Mouse (Mus musculus): ENCODE data around the gene Olfr60. TPM values are rescaled to one million over a fixed set of nuclear protein-coding genes. Genes with fewer than 3 reads are reported as not detected.

Gene Olfr60
- total and polyA plus RNA-seq, 3 experiments, result not detected

DNA sequence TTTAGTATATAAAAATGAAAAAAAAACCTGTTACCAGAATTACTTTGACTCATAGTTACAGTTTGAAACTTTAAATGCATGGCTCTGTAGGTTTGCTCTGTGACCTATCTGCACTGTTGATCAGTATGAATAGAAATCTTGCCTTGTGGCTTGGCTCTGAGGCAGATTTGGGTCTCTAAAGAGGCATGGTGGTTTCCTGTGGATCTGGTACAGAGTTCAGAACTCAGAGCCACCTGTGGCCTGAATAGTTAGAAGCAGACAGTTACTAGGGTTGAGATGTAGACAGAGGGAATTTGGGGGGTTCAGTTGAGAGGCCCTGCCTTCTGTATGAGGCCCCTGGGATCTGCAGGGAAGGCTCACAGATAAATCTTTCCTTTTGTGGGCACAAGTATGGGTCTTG, 40.3 kb downstream of the Olfr60 start:
- Histone ChIP-seq H3K4me1 (ENCODE audit: control insufficient read depth in 1 of 2, insufficient read depth in 2 of 2, low read length in 2 of 2) (no peaks in the 10 kb centered on the region), H3K79me2 (ENCODE audit: control insufficient read depth, insufficient read depth, low read length, poor library complexity) (no peaks in the 10 kb centered on the region), H3K36me3 (ENCODE audit: control insufficient read depth in 1 of 2, insufficient read depth in 2 of 2, low read length in 2 of 2) (no peaks in the 10 kb centered on the region), H3K4me3 (ENCODE audit: control insufficient read depth in 1 of 2, insufficient read depth in 1 of 2, low read depth in 2 of 2, low read length in 2 of 2) (no peak overlapping the region), H3K27ac (ENCODE audit: control insufficient read depth, low read depth, low read length) (no peak overlapping the region), H3K27me3 (ENCODE audit: control insufficient read depth in 1 of 2, insufficient read depth in 2 of 2, low read length in 2 of 2) (no peaks in the 10 kb centered on the region), H3K9me3 (replicated peaks; ENCODE audit: insufficient read depth, low read length) (no peaks in the 10 kb centered on the region), H3K9ac (ENCODE audit: control insufficient read depth, low read depth, low read length, poor library complexity, severe bottlenecking) (no peak overlapping the region)
- no peak for DNase-seq (ENCODE audit: low read depth, low spot score)
- TF ChIP-seq POLR2AphosphoS2 (IDR thresholded peaks at IDR 0.05; ENCODE audit: low read length) (no peak), MEF2A (IDR thresholded peaks at IDR 0.05; ENCODE audit: extremely low read depth, insufficient replicate concordance, low read depth, low read length, poor library complexity, severe bottlenecking) (no peak), GATA1 (IDR thresholded peaks at IDR 0.05; ENCODE audit: low read depth, low read length) (no peak), CTCF (IDR thresholded peaks at IDR 0.05 in 2 of 3, conservative IDR thresholded peaks at IDR 0.05 in 1 of 3; ENCODE audit: control insufficient read depth in 1 of 3, insufficient read depth in 1 of 3, low read depth in 2 of 3, low read length in 3 of 3, poor library complexity in 1 of 3, severe bottlenecking in 1 of 3) (no peak), TAL1 (IDR thresholded peaks at IDR 0.05; ENCODE audit: low read length) (no peak), MXI1 (IDR thresholded peaks at IDR 0.05; ENCODE audit: low read depth, low read length) (no peak), ZKSCAN1 (IDR thresholded peaks at IDR 0.05; ENCODE audit: low read depth, low read length) (no peak), ETS1 (IDR thresholded peaks at IDR 0.05; ENCODE audit: low read depth, low read length) (no peak), CHD2 (IDR thresholded peaks at IDR 0.05; ENCODE audit: low read length) (no peak)

DNA sequence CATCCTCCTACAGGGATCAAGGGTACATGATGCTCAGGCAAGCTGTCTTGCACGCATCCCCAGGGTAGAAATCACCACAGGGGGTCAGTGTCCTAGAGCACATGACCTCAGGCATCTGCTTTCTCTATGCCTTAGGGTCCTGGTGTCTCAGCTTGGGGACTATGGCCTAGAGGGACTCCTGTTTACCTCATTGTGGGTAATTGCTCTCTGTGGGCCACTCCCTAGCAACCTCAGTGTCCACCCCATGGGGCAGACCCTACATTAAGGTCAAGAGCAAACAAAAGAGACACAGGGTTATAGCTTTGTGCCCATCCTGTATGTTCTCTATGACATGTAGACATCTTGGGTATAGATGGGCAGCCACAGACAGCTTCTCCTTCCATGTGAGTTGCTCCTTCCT, 40.9 kb downstream of the Olfr60 start, which contains the start of gene Olfr525:
TSS of gene Olfr525 (plus strand) at position 301 of the 400 bp plus-strand sequence.
- DNase-seq (ENCODE audit: low read depth, low spot score), result no peak
- no peaks in the 10 kb centered on the region for H3K27me3 ChIP-seq (ENCODE audit: control insufficient read depth in 1 of 2, insufficient read depth in 2 of 2, low read length in 2 of 2)
- H3K36me3 ChIP-seq (ENCODE audit: control insufficient read depth in 1 of 2, insufficient read depth in 2 of 2, low read length in 2 of 2), result no peaks in the 10 kb centered on the region
- H3K4me3 ChIP-seq (ENCODE audit: control insufficient read depth in 1 of 2, insufficient read depth in 1 of 2, low read depth in 2 of 2, low read length in 2 of 2), result no peak within 1 kb of the TSS
- no peak within 1 kb of the TSS for H3K9ac ChIP-seq (ENCODE audit: control insufficient read depth, low read depth, low read length, poor library complexity, severe bottlenecking)
- H3K9me3 ChIP-seq (replicated peaks; ENCODE audit: insufficient read depth, low read length), result no peaks in the 10 kb centered on the region
- TF ChIP-seq ZC3H11A (IDR thresholded peaks at IDR 0.05; ENCODE audit: low read depth, low read length) (no peak), HCFC1 (IDR thresholded peaks at IDR 0.05; ENCODE audit: low read depth, low read length) (no peak), MAX (IDR thresholded peaks at IDR 0.05; ENCODE audit: low read length) (no peak), GATA1 (IDR thresholded peaks at IDR 0.05; ENCODE audit: low read depth, low read length) (no peak), UBTF (IDR thresholded peaks at IDR 0.05; ENCODE audit: borderline replicate concordance, insufficient read depth, low read depth, low read length) (no peak), TAL1 (IDR thresholded peaks at IDR 0.05; ENCODE audit: low read length) (no peak), MYB (IDR thresholded peaks at IDR 0.05; ENCODE audit: low read depth, low read length) (no peak), USF2 (IDR thresholded peaks at IDR 0.05; ENCODE audit: borderline replicate concordance in 1 of 2, insufficient read depth in 1 of 2, low read depth in 1 of 2, low read length in 2 of 2) (no peak), CTCF (IDR thresholded peaks at IDR 0.05 in 2 of 3, conservative IDR thresholded peaks at IDR 0.05 in 1 of 3; ENCODE audit: control insufficient read depth in 1 of 3, insufficient read depth in 1 of 3, low read depth in 2 of 3, low read length in 3 of 3, poor library complexity in 1 of 3, severe bottlenecking in 1 of 3) (no peak)
- no peaks in the 10 kb centered on the region for H3K79me2 ChIP-seq (ENCODE audit: control insufficient read depth, insufficient read depth, low read length, poor library complexity)
- H3K4me1 ChIP-seq (ENCODE audit: control insufficient read depth in 1 of 2, insufficient read depth in 2 of 2, low read length in 2 of 2), result no peaks in the 10 kb centered on the region
- no peak within 1 kb of the TSS for H3K27ac ChIP-seq (ENCODE audit: control insufficient read depth, low read depth, low read length)

All from MEL (cell line).